5 mouse cellular contexts compared by ENCODE assay signal in genomic region chr2:49205692-49206091, GRCm38 (mm10).
DNase-seq lines count a peak whose midpoint lies in the region; ATAC-seq and TF ChIP-seq lines count a peak whose summit lies in the region.
"Not testable (repeated sequence)": the region's sequence is repeated elsewhere in the genome, so short reads cannot be mapped to it uniquely, and the experiment has no call there.

No protein-coding gene starts in this region.

- ATAC-seq in erythroid progenitor cell, adult 5-6 weeks (replicated peaks; ENCODE audit: low FRiP score, poor library complexity, severe bottlenecking), result peak; percentile 90
- ATAC-seq in liver, postnatal 0 days, result peak; percentile 68
- ATAC-seq in megakaryocyte-erythroid progenitor cell, adult 5-6 weeks (replicated peaks; ENCODE audit: low FRiP score, low TSS enrichment, poor library complexity, severe bottlenecking), result peak; percentile 74

- not testable (repeated sequence) for H3K9ac ChIP-seq in liver, postnatal 0 days (replicated peaks)

- peak; percentile 60 for DNase-seq in MEL-GATA-1-ER (ENCODE audit: extremely low read depth, low read depth)
- not testable (repeated sequence) for DNase-seq in liver, postnatal 0 days
- DNase-seq in spleen, postnatal 36 days (ENCODE audit: low spot score in 2 of 2), result peak; percentile 10 to 31

- H3K4me1 ChIP-seq in liver, postnatal 0 days (ENCODE audit: insufficient read depth), result not testable (repeated sequence)

- not testable (repeated sequence) for H3K4me3 ChIP-seq in liver, postnatal 0 days (ENCODE audit: low read depth, low read length)

- TF ChIP-seq EP300 in liver, postnatal 0 days (IDR thresholded peaks at IDR 0.05; ENCODE audit: low read depth), result peak; percentile 54

- H3K9me3 ChIP-seq in liver, postnatal 0 days (ENCODE audit: low read length), result not testable (repeated sequence)

- not testable (repeated sequence) for H3K36me3 ChIP-seq in liver, postnatal 0 days (replicated peaks; ENCODE audit: insufficient read depth, low read length)

- not testable (repeated sequence) for H3K4me2 ChIP-seq in liver, postnatal 0 days (ENCODE audit: low read depth, low read length)

- not testable (repeated sequence) for H3K27me3 ChIP-seq in liver, postnatal 0 days (ENCODE audit: insufficient read depth, low read length)

- WGBS in liver, postnatal 0 days (ENCODE audit: insufficient replicate concordance), result 85% methylated on average over 1 of the region's 1 CpGs

- not testable (repeated sequence) for TF ChIP-seq CTCF in liver, postnatal 0 days (IDR thresholded peaks at IDR 0.05; ENCODE audit: low read depth)

- H3K27ac ChIP-seq in liver, postnatal 0 days (ENCODE audit: low read depth), result not testable (repeated sequence)
